ENCODE assay signal across 23 mouse cellular contexts in the genomic region with DNA sequence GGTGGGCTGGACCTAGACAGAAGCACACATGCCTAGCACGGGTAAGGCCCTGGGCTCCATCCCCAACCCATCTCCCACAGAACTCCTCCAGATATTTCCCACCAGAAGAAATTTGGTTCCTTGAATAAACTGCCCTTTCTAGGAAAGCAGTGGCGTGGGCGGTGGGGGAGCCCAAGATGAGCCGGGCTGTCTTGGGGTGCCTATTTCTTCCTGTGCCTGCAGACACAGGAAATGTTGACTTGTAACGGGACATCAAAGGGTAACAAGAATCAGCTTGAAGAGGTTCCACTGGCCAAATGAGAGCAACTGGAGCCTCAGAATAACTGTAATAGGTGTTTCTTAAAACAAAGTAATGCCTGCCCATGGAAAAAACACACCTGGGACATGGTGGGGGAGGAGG. TPM values are rescaled to one million over a fixed set of nuclear protein-coding genes. Genes with fewer than 3 reads are reported as not detected.
DNase-seq lines count a peak whose midpoint lies in the region; ATAC-seq lines count a peak whose summit lies in the region.
"Had no signal": no experiment of that assay in that cellular context is flagged by ENCODE, and none has a peak within 500 bp of the region (broad histone marks: within the 10 kb centered on the region; RNA-seq: fewer than 3 reads in every experiment).

No protein-coding gene starts in this region.

- H3K27ac ChIP-seq in midbrain, embryonic 11.5 days (ENCODE audit: low read depth, low read length) = no peak overlapping the region
- no peak overlapping the region for H3K27ac ChIP-seq in midbrain, embryonic 15.5 days
- no peak overlapping the region for H3K27ac ChIP-seq in hindbrain, embryonic 13.5 days
- H3K27ac ChIP-seq: embryonic facial prominence, embryonic 12.5 days; hindbrain, postnatal 0 days; kidney, embryonic 15.5 days; left cerebral cortex, adult 2 months; limb, embryonic 15.5 days; liver, embryonic 14.5 days; midbrain, embryonic 13.5 days; neural tube, embryonic 15.5 days had no signal

- 82% methylated on average over 5 of the region's 5 CpGs for WGBS in midbrain, embryonic 11.5 days
- WGBS in midbrain, embryonic 15.5 days = 85% methylated on average over 5 of the region's 5 CpGs
- WGBS in hindbrain, embryonic 13.5 days = 89% methylated on average over 5 of the region's 5 CpGs

- H3K36me3 ChIP-seq in midbrain, embryonic 11.5 days (ENCODE audit: control insufficient read depth, insufficient read depth, low read length) = no peaks in the 10 kb centered on the region
- no peaks in the 10 kb centered on the region for H3K36me3 ChIP-seq in midbrain, embryonic 15.5 days (replicated peaks)
- no peaks in the 10 kb centered on the region for H3K36me3 ChIP-seq in hindbrain, embryonic 13.5 days
- H3K36me3 ChIP-seq: embryonic facial prominence, embryonic 12.5 days; kidney, embryonic 15.5 days; limb, embryonic 15.5 days; midbrain, embryonic 13.5 days; neural tube, embryonic 15.5 days had no signal

- no peaks in the 10 kb centered on the region for H3K9me3 ChIP-seq in midbrain, embryonic 11.5 days (ENCODE audit: control insufficient read depth, low read length)
- no peaks in the 10 kb centered on the region for H3K9me3 ChIP-seq in midbrain, embryonic 15.5 days
- no peaks in the 10 kb centered on the region for H3K9me3 ChIP-seq in hindbrain, embryonic 13.5 days
- H3K9me3 ChIP-seq: embryonic facial prominence, embryonic 12.5 days; kidney, embryonic 15.5 days; limb, embryonic 15.5 days; midbrain, embryonic 13.5 days; neural tube, embryonic 15.5 days had no signal

- DNase-seq in midbrain, embryonic 11.5 days (ENCODE audit: low spot score, missing footprints) = peak; percentile 28
- DNase-seq in thymus, postnatal 0 days (ENCODE audit: low spot score) = peak; percentile 57
- no peak for DNase-seq in urinary bladder, postnatal 25 days (ENCODE audit: low spot score)
- no peak for DNase-seq in heart, adult 9 months (ENCODE audit: low spot score in 2 of 2)
- DNase-seq: adrenal gland, postnatal 14 days; cerebellum, adult 2 months; cerebellum, postnatal 25 days; forebrain, postnatal 0 days; kidney, adult 11 months; kidney, postnatal 36 days; lung, embryonic 14.5 days; right cerebral cortex, adult 18-20 months had no signal

- H3K4me2 ChIP-seq in midbrain, embryonic 11.5 days = no peak overlapping the region
- H3K4me2 ChIP-seq in midbrain, embryonic 15.5 days = no peak overlapping the region
- no peak overlapping the region for H3K4me2 ChIP-seq in hindbrain, embryonic 13.5 days
- H3K4me2 ChIP-seq: embryonic facial prominence, embryonic 12.5 days; kidney, embryonic 15.5 days; limb, embryonic 15.5 days; lung, embryonic 14.5 days; midbrain, embryonic 13.5 days; neural tube, embryonic 15.5 days had no signal

- H3K4me3 ChIP-seq in midbrain, embryonic 11.5 days (ENCODE audit: low read depth, low read length) = no peak overlapping the region
- H3K4me3 ChIP-seq in midbrain, embryonic 15.5 days = no peak overlapping the region
- no peak overlapping the region for H3K4me3 ChIP-seq in hindbrain, embryonic 13.5 days
- H3K4me3 ChIP-seq: embryonic facial prominence, embryonic 12.5 days; kidney, embryonic 15.5 days; left cerebral cortex, adult 2 months; limb, embryonic 15.5 days; midbrain, embryonic 13.5 days; neural tube, embryonic 15.5 days had no signal

- no peak for ATAC-seq in midbrain, embryonic 11.5 days (ENCODE audit: low FRiP score)
- no peak for ATAC-seq in midbrain, embryonic 15.5 days (replicated peaks)
- peak; percentile 67 for ATAC-seq in activated CD4-positive, CD25-positive, alpha-beta regulatory T cell, adult 4 months
- ATAC-seq in hindbrain, embryonic 13.5 days (ENCODE audit: low FRiP score) = no peak
- ATAC-seq: forebrain, postnatal 0 days; hindbrain, postnatal 0 days; midbrain, embryonic 13.5 days had no signal

- no peaks in the 10 kb centered on the region for H3K27me3 ChIP-seq in midbrain, embryonic 11.5 days (ENCODE audit: control insufficient read depth, insufficient read depth, low read length)
- no peaks in the 10 kb centered on the region for H3K27me3 ChIP-seq in midbrain, embryonic 15.5 days (replicated peaks)
- H3K27me3 ChIP-seq in hindbrain, embryonic 13.5 days = no peaks in the 10 kb centered on the region
- H3K27me3 ChIP-seq: embryonic facial prominence, embryonic 12.5 days; kidney, embryonic 15.5 days; limb, embryonic 15.5 days; midbrain, embryonic 13.5 days; neural tube, embryonic 15.5 days had no signal

- H3K4me1 ChIP-seq in midbrain, embryonic 11.5 days (ENCODE audit: control insufficient read depth, insufficient read depth, low read length) = 0 out of 2 replicates have a peak, but pooled peaks cover 2% of the 10 kb centered on the region
- H3K4me1 ChIP-seq in midbrain, embryonic 15.5 days = peaks cover 30% of the 10 kb centered on the region
- H3K4me1 ChIP-seq in hindbrain, embryonic 13.5 days (replicated peaks) = peaks cover 39% of the 10 kb centered on the region

- no peak overlapping the region for H3K9ac ChIP-seq in midbrain, embryonic 11.5 days (ENCODE audit: low read length)
- no peak overlapping the region for H3K9ac ChIP-seq in midbrain, embryonic 15.5 days
- H3K9ac ChIP-seq in hindbrain, embryonic 13.5 days = no peak overlapping the region
- H3K9ac ChIP-seq: embryonic facial prominence, embryonic 12.5 days; forebrain, postnatal 0 days; kidney, embryonic 15.5 days; limb, embryonic 15.5 days; liver, embryonic 14.5 days; lung, embryonic 14.5 days; midbrain, embryonic 13.5 days; neural tube, embryonic 15.5 days had no signal

RNA-seq across cellular contexts. Expression of gene Kifc3, which starts 44.7 kb away (rescaled TPM):
- polyA plus RNA-seq in midbrain, embryonic 11.5 days (2014; fragmentation: Nextera tagmentation; extraction: Ambion mirVana) = 2.3 and 3.6 TPM in 2 replicates
- polyA plus RNA-seq in midbrain, embryonic 15.5 days (2015; fragmentation: Nextera tagmentation; extraction: Ambion mirVana) = 29.8 and 33.9 TPM in 2 replicates
- 1 to 10 TPM in 1 of 2 experiments, not detected in 1; 1.3 TPM for polyA plus RNA-seq in activated CD4-positive, CD25-positive, alpha-beta regulatory T cell, adult 4 months (2017; shearing (Covaris generic))
- 8.6 and 8.7 TPM in 2 replicates for polyA plus RNA-seq in thymus, postnatal 0 days (2015; fragmentation: Nextera tagmentation; extraction: Ambion mirVana)
- polyA plus RNA-seq in hindbrain, embryonic 13.5 days (2015; fragmentation: Nextera tagmentation; extraction: Ambion mirVana) = 16.5 and 20.2 TPM in 2 replicates

RNA-seq across cellular contexts. Expression of gene Cngb1, which starts 59.1 kb away (rescaled TPM):
- 0.04 TPM in 1 of 2 replicates, not detected in the other for polyA plus RNA-seq in midbrain, embryonic 11.5 days (2014; fragmentation: Nextera tagmentation; extraction: Ambion mirVana)
- 0.57 and 0.58 TPM in 2 replicates for polyA plus RNA-seq in midbrain, embryonic 15.5 days (2015; fragmentation: Nextera tagmentation; extraction: Ambion mirVana)
- under 1 TPM in 1 of 2 experiments, not detected in 1; 0.22 TPM for polyA plus RNA-seq in activated CD4-positive, CD25-positive, alpha-beta regulatory T cell, adult 4 months (2017; shearing (Covaris generic))
- 0.67 and 1.2 TPM in 2 replicates for polyA plus RNA-seq in thymus, postnatal 0 days (2015; fragmentation: Nextera tagmentation; extraction: Ambion mirVana)
- 0.45 and 0.48 TPM in 2 replicates for polyA plus RNA-seq in hindbrain, embryonic 13.5 days (2015; fragmentation: Nextera tagmentation; extraction: Ambion mirVana)

Comparison
In these comparisons a context has a peak if more than half of its experiments do, and no peak if none do; other contexts are left out.
1. DNase-seq: peak in midbrain, embryonic 11.5 days (single experiment) and thymus, postnatal 0 days (single experiment); none in urinary bladder, postnatal 25 days (single experiment) and heart, adult 9 months (0 of 2).